Mouse (Mus musculus): ENCODE measurements around the gene Dop1b. TPM values are rescaled to one million over a fixed set of nuclear protein-coding genes. Genes with fewer than 3 reads are reported as not detected.

Dop1b gene
- polyA plus RNA-seq, 1 experiment, result 21.7 TPM

GRCm38 (mm10) chr16:93784175-93784574, 72.5 kb downstream of the Dop1b start:
- no peak overlapping the region for H3K4me3 ChIP-seq (ENCODE audit: control insufficient read depth, low read depth, low read length)
- 0 out of 2 replicates have a peak, but pooled peaks cover under 1% of the 10 kb centered on the region for H3K36me3 ChIP-seq (ENCODE audit: control insufficient read depth, insufficient read depth, low read length)
- TF ChIP-seq CTCF (IDR thresholded peaks at IDR 0.05; ENCODE audit: control insufficient read depth, insufficient read depth, insufficient replicate concordance, low read depth, low read length), result peak; percentile 43; the same call in 1 of the 2 replicates
- TF ChIP-seq POLR2A (IDR thresholded peaks at IDR 0.05; ENCODE audit: control insufficient read depth, low read depth, low read length), result no peak
- H3K4me1 ChIP-seq (ENCODE audit: control insufficient read depth, insufficient read depth, low read length), result no peaks in the 10 kb centered on the region
- no peaks in the 10 kb centered on the region for H3K27me3 ChIP-seq (ENCODE audit: control insufficient read depth, insufficient read depth, low read length)
- H3K27ac ChIP-seq (ENCODE audit: control insufficient read depth, insufficient read depth, low read depth, low read length), result no peak overlapping the region

DNA sequence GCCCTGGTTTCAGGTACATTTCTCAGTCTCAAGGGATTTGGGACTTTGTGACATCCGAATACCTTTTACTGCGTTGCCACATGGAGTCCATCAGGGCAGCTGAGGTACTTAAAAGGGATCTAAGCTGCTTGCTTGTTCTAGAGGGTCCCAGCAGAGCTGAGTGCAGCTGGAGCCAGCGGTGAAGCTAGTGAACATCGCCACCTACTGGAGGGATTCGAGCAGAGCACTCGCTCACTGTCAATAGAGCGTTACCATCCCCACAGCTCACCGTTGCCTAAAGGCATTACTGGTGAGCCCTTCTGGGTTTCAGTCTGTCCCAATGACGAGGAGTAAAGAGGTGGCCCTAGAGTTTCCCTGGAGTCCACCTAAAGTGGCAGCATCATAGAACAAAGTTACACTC, 74.1 kb downstream of the Dop1b start:
- no peak overlapping the region for H3K4me3 ChIP-seq (ENCODE audit: control insufficient read depth, low read depth, low read length)
- H3K36me3 ChIP-seq (ENCODE audit: control insufficient read depth, insufficient read depth, low read length), result no peaks in the 10 kb centered on the region
- no peak overlapping the region for H3K27ac ChIP-seq (ENCODE audit: control insufficient read depth, insufficient read depth, low read depth, low read length)
- TF ChIP-seq POLR2A (IDR thresholded peaks at IDR 0.05; ENCODE audit: control insufficient read depth, low read depth, low read length) (no peak), CTCF (IDR thresholded peaks at IDR 0.05; ENCODE audit: control insufficient read depth, insufficient read depth, insufficient replicate concordance, low read depth, low read length) (peak; percentile 90; the same call in 1 of the 2 replicates)
- H3K4me1 ChIP-seq (ENCODE audit: control insufficient read depth, insufficient read depth, low read length), result no peaks in the 10 kb centered on the region
- H3K27me3 ChIP-seq (ENCODE audit: control insufficient read depth, insufficient read depth, low read length), result no peaks in the 10 kb centered on the region

- Histone ChIP-seq H3K27ac (ENCODE audit: control insufficient read depth, insufficient read depth, low read depth, low read length) (no peak overlapping the region), H3K27me3 (ENCODE audit: control insufficient read depth, insufficient read depth, low read length) (no peaks in the 10 kb centered on the region), H3K4me1 (ENCODE audit: control insufficient read depth, insufficient read depth, low read length) (no peaks in the 10 kb centered on the region), H3K36me3 (ENCODE audit: control insufficient read depth, insufficient read depth, low read length) (no peaks in the 10 kb centered on the region), H3K4me3 (ENCODE audit: control insufficient read depth, low read depth, low read length) (peak overlapping the region; percentile 8)
- TF ChIP-seq POLR2A (IDR thresholded peaks at IDR 0.05; ENCODE audit: control insufficient read depth, low read depth, low read length), result no peak
- no peak for TF ChIP-seq CTCF (IDR thresholded peaks at IDR 0.05; ENCODE audit: control insufficient read depth, insufficient read depth, insufficient replicate concordance, low read depth, low read length)
Observed at GRCm38 (mm10) chr16:93788388-93788787, 76.7 kb downstream of the Dop1b start.

- Histone ChIP-seq H3K4me3 (ENCODE audit: control insufficient read depth, low read depth, low read length) (peak overlapping the region; percentile 8), H3K36me3 (ENCODE audit: control insufficient read depth, insufficient read depth, low read length) (no peaks in the 10 kb centered on the region), H3K27me3 (ENCODE audit: control insufficient read depth, insufficient read depth, low read length) (no peaks in the 10 kb centered on the region), H3K27ac (ENCODE audit: control insufficient read depth, insufficient read depth, low read depth, low read length) (no peak overlapping the region), H3K4me1 (ENCODE audit: control insufficient read depth, insufficient read depth, low read length) (no peaks in the 10 kb centered on the region)
- TF ChIP-seq CTCF (IDR thresholded peaks at IDR 0.05; ENCODE audit: control insufficient read depth, insufficient read depth, insufficient replicate concordance, low read depth, low read length), result no peak
- TF ChIP-seq POLR2A (IDR thresholded peaks at IDR 0.05; ENCODE audit: control insufficient read depth, low read depth, low read length), result no peak
Observed at GRCm38 (mm10) chr16:93788881-93789280, 77.2 kb downstream of the Dop1b start.

DNA sequence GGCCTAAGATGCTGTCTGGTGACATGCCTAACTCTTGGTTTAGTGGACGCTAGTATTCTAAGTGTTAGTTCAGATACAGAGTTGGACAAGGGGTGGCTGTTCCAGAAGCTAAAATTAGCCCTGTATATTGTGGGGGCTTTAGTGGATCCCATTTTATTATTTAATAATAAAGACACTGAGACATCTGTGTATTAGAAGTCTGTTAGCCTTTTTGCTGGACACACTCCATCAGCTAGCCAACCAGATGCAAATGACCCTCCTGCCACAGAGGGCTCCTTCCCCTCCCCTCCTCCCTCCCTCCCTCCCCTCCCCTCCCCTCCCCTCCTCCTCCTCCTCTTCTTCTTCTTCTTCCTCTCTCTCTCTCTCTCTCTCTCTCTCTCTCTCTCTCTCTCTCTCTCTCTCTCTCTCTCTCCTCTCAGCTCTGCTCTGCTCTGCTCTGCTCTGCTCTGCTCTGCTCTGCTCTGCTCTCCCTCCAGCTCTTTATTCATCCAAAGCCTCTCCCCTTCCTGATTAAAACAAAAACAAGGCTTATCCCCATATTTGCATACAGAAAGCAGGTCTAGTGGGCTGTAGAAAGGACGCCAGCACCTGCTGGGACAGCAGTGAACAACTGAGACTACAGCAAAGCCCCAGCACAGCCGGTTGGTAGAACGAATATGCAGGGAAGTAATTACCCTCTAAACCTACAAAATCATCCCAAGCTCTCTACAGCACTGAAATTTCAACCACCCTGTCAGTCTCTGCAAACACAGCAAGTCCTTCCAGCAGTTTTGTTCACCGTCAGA, 78.5 kb downstream of the Dop1b start:
- Histone ChIP-seq H3K27me3 (ENCODE audit: control insufficient read depth, insufficient read depth, low read length) (no peaks in the 10 kb centered on the region), H3K4me3 (ENCODE audit: control insufficient read depth, low read depth, low read length) (no peak overlapping the region), H3K4me1 (ENCODE audit: control insufficient read depth, insufficient read depth, low read length) (no peaks in the 10 kb centered on the region), H3K27ac (ENCODE audit: control insufficient read depth, insufficient read depth, low read depth, low read length) (no peak overlapping the region), H3K36me3 (ENCODE audit: control insufficient read depth, insufficient read depth, low read length) (no peaks in the 10 kb centered on the region)
- TF ChIP-seq POLR2A (IDR thresholded peaks at IDR 0.05; ENCODE audit: control insufficient read depth, low read depth, low read length), result no peak
- no peak for TF ChIP-seq CTCF (IDR thresholded peaks at IDR 0.05; ENCODE audit: control insufficient read depth, insufficient read depth, insufficient replicate concordance, low read depth, low read length)

- no peaks in the 10 kb centered on the region for H3K4me1 ChIP-seq (ENCODE audit: control insufficient read depth, insufficient read depth, low read length)
- TF ChIP-seq CTCF (IDR thresholded peaks at IDR 0.05; ENCODE audit: control insufficient read depth, insufficient read depth, insufficient replicate concordance, low read depth, low read length), result no peak
- TF ChIP-seq POLR2A (IDR thresholded peaks at IDR 0.05; ENCODE audit: control insufficient read depth, low read depth, low read length), result no peak
- H3K36me3 ChIP-seq (ENCODE audit: control insufficient read depth, insufficient read depth, low read length), result no peaks in the 10 kb centered on the region
- no peak overlapping the region for H3K4me3 ChIP-seq (ENCODE audit: control insufficient read depth, low read depth, low read length)
- no peak overlapping the region for H3K27ac ChIP-seq (ENCODE audit: control insufficient read depth, insufficient read depth, low read depth, low read length)
- H3K27me3 ChIP-seq (ENCODE audit: control insufficient read depth, insufficient read depth, low read length), result no peaks in the 10 kb centered on the region
Observed at GRCm38 (mm10) chr16:93792981-93793630, 81.4 kb downstream of the Dop1b start.

- H3K27ac ChIP-seq (ENCODE audit: control insufficient read depth, insufficient read depth, low read depth, low read length), result no peak overlapping the region
- no peaks in the 10 kb centered on the region for H3K4me1 ChIP-seq (ENCODE audit: control insufficient read depth, insufficient read depth, low read length)
- H3K4me3 ChIP-seq (ENCODE audit: control insufficient read depth, low read depth, low read length), result no peak overlapping the region
- H3K27me3 ChIP-seq (ENCODE audit: control insufficient read depth, insufficient read depth, low read length), result no peaks in the 10 kb centered on the region
- H3K36me3 ChIP-seq (ENCODE audit: control insufficient read depth, insufficient read depth, low read length), result no peaks in the 10 kb centered on the region
- no peak for TF ChIP-seq CTCF (IDR thresholded peaks at IDR 0.05; ENCODE audit: control insufficient read depth, insufficient read depth, insufficient replicate concordance, low read depth, low read length)
- TF ChIP-seq POLR2A (IDR thresholded peaks at IDR 0.05; ENCODE audit: control insufficient read depth, low read depth, low read length), result no peak
Observed at GRCm38 (mm10) chr16:93794845-93795244, 83.1 kb downstream of the Dop1b start.

Measured in testis, adult 2 months (tissue).